Mouse (Mus musculus): ENCODE data around the gene Pgam1.
"Not testable (repeated sequence)": the region's sequence is repeated elsewhere in the genome, so short reads cannot be mapped to it uniquely, and the experiment has no call there.

Pgam1 gene

GRCm38 (mm10) chr19:41911178-41912073 lies at the start of gene Pgam1:
Pgam1 (plus strand) TSS chr19:41911923.
- peak; percentile 95 to 96 for DNase-seq

GRCm38 (mm10) chr19:41866707-41867106 lies 45.0 kb upstream of the Pgam1 start:
- no peak for DNase-seq

DNA sequence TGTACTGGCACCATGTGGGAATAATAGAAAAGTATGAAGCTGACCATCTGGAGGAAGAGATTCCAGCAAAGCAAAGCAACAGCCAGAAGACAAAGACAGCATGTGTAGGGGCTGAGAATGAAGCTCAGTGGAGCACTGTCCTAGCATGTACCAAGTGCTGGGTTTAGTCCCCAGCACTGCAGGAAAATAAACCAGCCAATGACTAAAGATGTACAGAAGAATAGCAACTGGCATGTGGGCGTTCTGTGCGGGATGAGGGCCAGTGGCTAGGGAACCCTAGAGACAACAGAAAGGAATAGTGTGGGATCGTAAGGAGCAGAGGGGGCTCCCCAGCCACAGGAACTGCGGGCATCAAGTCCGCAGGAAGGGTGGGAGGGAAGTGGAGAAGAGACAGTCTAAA lies 42.4 kb upstream of the Pgam1 start:
- DNase-seq: no peak

DNA sequence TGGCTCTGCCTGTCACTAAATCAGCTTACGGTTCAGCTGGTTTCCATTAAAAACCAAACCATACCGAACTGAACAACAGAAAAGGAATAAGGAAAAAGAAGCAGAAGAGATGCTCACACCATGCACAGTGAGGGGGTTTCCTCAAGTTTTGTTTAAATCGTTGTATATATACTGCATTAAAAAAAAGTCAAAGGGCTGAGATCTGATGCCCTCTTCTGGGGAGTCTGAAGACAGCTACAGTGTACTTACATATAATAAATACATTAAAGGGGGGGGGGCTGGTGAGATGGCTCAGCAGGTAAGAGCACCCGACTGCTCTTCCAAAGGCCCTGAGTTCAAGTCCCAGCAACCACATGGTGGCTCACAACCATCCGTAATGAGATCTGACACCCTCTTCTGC lies 41.8 kb upstream of the Pgam1 start:
- not testable (repeated sequence) for DNase-seq

DNA sequence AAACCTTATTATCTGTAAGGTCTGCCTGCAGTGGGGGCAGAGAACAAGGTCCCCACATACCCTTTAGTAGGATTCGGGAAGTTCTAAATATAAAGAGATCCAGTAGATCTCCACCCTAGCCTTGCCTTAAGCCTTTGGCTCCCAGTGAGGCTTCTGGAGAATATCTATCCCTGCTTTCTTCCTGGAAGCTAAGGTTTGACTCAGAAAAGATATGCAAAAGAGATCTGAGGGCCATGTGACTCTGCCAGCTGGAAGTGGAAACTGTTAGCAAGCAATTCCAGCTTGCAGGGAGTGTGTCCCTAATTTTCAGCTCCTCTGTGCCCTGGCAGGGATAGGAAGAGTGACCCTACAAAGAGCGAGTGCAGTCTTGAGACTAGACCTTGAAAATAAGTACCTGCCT lies 39.4 kb upstream of the Pgam1 start:
- DNase-seq: no peak

- peak; percentile 29 to 58 for DNase-seq
Observed at GRCm38 (mm10) chr19:41874356-41874755, 37.4 kb upstream of the Pgam1 start.

DNA sequence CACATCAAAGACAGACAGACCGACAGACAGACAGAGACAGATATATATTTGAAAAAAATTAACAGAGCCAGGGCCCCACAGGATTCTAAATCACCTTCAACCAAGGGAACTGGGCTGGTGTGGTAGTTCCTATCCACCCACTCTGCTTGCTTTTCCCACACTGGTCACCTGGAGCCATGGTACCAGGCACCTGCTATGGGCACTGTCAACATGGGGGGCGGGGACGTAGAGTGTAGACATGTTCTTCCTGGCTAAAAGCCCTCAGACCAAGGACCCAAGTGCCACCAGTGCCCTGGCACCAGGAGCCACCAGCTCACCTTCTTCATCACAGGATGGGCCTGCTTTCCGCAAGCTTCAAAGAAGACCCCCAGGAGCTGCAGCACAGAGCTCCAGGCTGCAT lies 29.9 kb upstream of the Pgam1 start:
- DNase-seq: no peak

DNA sequence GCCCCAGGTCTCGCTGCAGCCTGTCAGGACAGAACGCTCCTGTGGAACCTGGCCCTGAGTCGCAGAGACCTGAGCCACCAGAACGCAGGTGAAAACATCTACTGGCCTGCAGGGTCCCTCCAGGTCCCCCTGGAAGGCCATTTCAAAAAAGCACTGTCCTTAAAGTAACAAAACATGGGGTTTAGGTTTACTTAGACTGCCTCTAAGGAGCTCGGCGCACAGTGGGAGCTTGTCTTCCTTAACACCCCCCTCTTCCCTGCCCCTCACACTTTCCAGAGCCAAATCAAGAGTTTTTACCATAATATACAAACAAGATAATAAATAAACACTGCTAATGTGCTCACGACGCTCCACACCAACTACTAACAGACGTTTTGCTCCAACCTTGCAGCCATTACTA lies 27.8 kb upstream of the Pgam1 start:
- no peak for DNase-seq

DNA sequence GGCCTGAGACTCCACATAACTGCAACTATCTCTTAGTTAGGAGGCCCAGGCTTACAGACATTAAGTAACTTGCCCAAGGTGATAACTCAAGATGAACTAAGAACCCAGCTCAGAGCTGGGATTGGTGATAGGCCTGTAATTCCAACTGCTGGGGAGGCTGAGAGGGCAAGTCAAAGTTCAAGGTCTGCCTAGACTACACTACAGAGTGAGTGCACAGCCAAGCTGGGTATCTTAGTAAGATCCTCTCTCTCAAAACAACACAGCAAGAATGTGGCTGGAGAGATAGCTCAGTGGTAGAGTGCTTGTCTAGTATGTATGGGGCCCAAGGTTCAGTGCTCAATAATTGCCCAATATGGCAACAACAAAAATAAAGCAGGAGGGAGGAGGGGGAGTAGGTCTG lies 23.5 kb upstream of the Pgam1 start:
- DNase-seq: no peak

GRCm38 (mm10) chr19:41894959-41895358 lies 16.8 kb upstream of the Pgam1 start:
- no peak for DNase-seq

GRCm38 (mm10) chr19:41895460-41896318 lies 16.0 kb upstream of the Pgam1 start, which contains the start of gene Rrp12:
Rrp12 (minus strand) TSS chr19:41896173.
- peak; percentile 49 to 76 for DNase-seq

GRCm38 (mm10) chr19:41896319-41896711 lies 15.4 kb upstream of the Pgam1 start:
- no peak for DNase-seq

- no peak for DNase-seq
Observed at GRCm38 (mm10) chr19:41898860-41899259, 12.9 kb upstream of the Pgam1 start.

GRCm38 (mm10) chr19:41900495-41901090 lies 11.1 kb upstream of the Pgam1 start:
- no peak for DNase-seq

- DNase-seq: peak; percentile 40 to 45
Observed at GRCm38 (mm10) chr19:41901696-41902095, 10.0 kb upstream of the Pgam1 start.

- DNase-seq: no peak
Observed at GRCm38 (mm10) chr19:41902848-41903593, 8.7 kb upstream of the Pgam1 start.

DNA sequence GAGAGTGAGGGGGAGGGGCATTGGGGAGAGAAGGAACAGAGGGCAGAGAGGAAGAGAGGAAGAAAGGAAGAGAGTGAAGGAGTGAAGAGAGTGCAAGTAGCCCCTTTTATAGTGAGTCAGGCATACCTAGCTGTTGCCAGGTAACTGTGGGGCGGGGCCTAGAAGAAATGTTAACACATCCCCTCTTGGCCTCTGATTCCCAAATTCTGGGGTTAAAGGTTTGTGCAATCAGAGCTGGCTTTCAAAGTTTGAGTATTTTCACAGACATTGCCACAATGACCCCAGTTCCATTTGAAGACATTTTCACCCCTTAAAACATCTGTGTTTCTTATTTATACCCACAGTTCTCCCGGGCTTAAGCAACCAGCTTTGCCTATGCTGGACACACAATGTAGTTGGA lies 6.5 kb upstream of the Pgam1 start:
- no peak for DNase-seq

DNA sequence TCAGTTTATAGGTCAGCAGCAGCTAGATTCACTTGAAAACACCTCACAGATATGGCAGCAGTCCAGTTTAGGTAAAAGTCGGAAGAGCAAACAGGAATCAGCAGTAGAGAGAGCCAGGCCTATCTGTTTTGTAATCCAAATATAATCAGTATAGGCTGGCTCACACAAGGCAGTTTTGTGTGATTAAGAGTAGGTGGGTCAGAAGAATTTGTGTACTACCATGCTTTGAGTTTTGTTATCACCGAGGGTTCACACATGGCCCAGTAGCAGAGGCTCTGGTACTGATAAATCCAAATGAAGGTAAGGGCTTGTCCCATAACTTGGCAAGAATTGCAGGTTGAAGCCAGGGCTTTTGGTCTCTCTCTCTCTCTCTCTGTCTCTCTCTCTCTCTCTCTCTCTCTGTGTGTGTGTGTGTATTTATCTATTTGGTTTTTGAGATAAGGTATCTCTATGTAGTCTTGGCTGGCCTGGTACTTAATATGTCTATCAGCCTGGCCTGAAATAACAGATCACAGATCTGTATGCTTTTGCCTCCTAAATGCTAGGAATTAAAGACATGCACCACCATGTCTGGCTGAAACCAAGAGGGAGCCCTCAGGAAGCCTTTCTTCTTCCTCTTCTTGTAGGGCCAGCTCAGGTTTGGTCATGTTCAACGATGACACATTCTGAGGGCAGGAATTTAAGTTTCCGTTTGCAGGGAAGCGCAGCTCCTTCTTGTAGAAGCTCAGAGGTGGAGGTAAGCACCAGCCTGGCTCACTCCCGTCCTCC lies 5.2 kb upstream of the Pgam1 start:
- no peak for DNase-seq

- DNase-seq: no peak
Observed at GRCm38 (mm10) chr19:41907079-41907760, 4.5 kb upstream of the Pgam1 start.

DNA sequence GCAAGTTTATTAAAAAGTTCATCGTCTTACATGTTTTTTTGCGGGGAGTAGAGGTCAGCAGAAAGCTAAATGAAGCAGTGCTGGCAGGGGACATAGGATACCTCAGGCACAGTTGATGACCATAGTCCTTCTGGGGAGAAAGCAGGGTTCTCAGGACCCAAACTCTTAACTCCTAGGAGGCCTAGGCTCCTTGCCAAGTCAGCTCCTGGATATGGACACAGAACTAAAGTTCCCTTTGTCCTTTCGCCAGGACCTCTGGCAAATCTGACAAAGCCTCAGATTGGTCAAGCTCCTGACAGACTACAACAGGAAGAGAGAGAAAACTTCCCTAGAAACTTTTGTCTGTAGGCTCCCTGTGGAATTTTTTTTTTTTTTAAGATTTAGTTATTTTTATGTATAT lies 3.0 kb upstream of the Pgam1 start:
- DNase-seq: no peak

DNA sequence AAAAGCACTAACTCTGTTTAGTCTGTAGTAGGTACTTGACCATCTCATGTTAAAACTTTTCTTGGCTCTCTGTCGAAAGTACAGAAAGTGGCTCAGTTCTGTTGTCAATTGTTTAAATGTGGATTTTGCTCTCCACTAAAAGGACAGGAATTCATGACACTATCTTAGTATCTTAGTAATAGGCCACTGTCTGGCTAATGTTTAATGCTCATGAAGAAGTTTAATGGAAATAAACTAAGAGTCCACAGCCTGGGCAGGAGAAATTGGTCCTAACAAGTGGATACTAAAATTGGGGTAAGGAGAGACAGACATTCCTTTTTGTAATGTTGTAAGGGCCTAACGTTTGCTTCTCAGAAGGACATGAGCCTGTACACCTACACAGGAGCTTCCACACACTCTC lies 1.3 kb upstream of the Pgam1 start:
- no peak for DNase-seq
